Mouse (Mus musculus) left cerebral cortex, adult 2 months (tissue): ENCODE measurements at regions not wholly inside any gene's neighbourhood (a gene's known extent, or its start where the extent isn't known, plus 50 kb on each side); places are given as distances from the start of the nearest gene placed in this dataset.

ENCODE experiments used
- DNase-seq, 2 experiments: peaks; one replicate each; pipeline ENCODE4 v3.0.0; 2021 to 2022; ENCODE audit warnings: low spot score in 2 of 2, mixed read lengths in 1 of 2; ENCODE audit errors: extremely low spot score in 1 of 2
- H3K27ac ChIP-seq: fragments of 200-600 bp; 2 replicates; pipeline ENCODE4 v1.8.1; 2022
- H3K4me3 ChIP-seq: fragments of 200-600 bp; 2 replicates; pipeline ENCODE4 v1.8.1; 2022
- CTCF ChIP-seq: fragments of 200-600 bp; IDR thresholded peaks from 2 replicates; pipeline ENCODE4 v1.8.1; 2022; ENCODE audit warnings: antibody characterized with exemption, mild to moderate bottlenecking, moderate library complexity
- intact Hi-C: fragments of 180-260 bp; cut with DNase I; formaldehyde crosslinking; loops from one replicate; pipeline ENCODE4 v1.15.1; 2025

GRCm38 (mm10) chr14:36485499-36485898, 390.8 kb downstream of the 4930474N05Rik start:
- Histone ChIP-seq H3K4me3 (no peak overlapping the region), H3K27ac (no peak overlapping the region)
- no peak for DNase-seq
- intact Hi-C loops: no loop called here
- no peak for TF ChIP-seq CTCF

DNA sequence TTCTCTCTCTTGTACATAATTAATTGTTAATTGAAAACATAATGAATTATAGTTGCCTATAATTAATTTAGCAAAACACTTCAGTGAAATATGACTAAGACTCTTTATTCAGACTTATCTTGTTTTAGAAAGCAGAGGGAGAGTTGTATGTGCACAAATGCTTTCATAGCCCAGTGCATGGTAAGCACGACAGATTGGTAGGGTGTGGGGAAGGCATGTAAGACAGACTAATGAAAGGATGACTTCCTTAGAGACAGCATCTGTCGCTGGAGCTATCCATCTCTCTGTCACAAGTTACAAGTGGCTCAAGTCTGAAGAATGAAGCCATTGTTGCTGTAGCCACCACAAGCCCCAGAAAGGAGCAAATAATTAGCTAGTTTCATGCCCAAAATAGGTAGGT, 376.9 kb downstream of the 4930474N05Rik start:
- no peak for TF ChIP-seq CTCF
- Histone ChIP-seq H3K4me3 (no peak overlapping the region), H3K27ac (no peak overlapping the region)
- intact Hi-C loops: no loop called here
- DNase-seq: no peak

- DNase-seq: no peak
Measured at GRCm38 (mm10) chr14:36470362-36470761, 375.6 kb downstream of the 4930474N05Rik start.

DNA sequence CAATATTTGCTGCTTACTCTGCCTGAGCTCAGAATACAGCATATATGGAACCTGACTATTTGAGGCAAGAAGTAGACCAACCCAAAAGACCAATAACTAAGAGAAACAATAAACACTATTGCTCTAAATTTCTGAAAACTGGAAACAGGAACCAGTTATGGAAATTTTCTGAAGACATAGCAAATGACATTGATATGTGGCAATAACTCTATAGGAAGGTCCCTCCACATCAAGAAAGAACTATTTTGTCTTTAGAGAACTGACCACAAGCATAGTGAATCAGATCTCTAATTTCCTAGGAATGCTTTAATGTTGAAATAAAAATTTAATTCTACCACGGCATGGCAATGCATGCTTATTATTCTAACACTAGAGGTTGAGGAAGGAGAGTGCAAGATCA, 358.3 kb downstream of the 4930474N05Rik start:
- no peak for TF ChIP-seq CTCF
- intact Hi-C loops: no loop called here
- H3K27ac ChIP-seq: no peak overlapping the region

More at GRCm38 (mm10) chr14:36470362-36470761, 375.6 kb downstream of the 4930474N05Rik start:
- TF ChIP-seq CTCF: peak; percentile 28; the same call in 1 of the 2 replicates
- intact Hi-C loops: no loop called here
- no peak overlapping the region for H3K4me3 ChIP-seq
- no peak overlapping the region for H3K27ac ChIP-seq

DNA sequence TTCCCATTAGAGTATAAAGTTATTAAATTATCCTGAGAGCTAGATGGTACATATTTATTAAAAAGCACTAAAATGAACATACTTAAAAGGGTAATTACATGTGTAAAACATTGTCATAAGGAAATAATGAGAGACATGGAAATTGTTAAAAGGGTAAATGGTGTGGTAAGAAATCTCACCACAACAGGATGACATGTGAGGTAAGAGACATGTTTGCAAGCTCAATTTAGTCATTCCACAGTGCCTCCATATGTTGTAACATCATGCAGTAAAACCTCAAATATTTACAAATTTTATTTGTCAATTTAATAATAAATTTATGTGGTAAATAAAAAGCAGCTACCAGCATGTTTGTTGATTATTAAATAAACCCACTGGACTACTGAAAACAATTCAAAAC, 355.4 kb downstream of the 4930474N05Rik start:
- no peak for DNase-seq
- intact Hi-C loops: no loop called here
- Histone ChIP-seq H3K27ac (no peak overlapping the region), H3K4me3 (no peak overlapping the region)
- no peak for TF ChIP-seq CTCF

More for the DNA sequence above, 358.3 kb downstream of the 4930474N05Rik start:
- H3K4me3 ChIP-seq: no peak overlapping the region
- DNase-seq: no peak

DNA sequence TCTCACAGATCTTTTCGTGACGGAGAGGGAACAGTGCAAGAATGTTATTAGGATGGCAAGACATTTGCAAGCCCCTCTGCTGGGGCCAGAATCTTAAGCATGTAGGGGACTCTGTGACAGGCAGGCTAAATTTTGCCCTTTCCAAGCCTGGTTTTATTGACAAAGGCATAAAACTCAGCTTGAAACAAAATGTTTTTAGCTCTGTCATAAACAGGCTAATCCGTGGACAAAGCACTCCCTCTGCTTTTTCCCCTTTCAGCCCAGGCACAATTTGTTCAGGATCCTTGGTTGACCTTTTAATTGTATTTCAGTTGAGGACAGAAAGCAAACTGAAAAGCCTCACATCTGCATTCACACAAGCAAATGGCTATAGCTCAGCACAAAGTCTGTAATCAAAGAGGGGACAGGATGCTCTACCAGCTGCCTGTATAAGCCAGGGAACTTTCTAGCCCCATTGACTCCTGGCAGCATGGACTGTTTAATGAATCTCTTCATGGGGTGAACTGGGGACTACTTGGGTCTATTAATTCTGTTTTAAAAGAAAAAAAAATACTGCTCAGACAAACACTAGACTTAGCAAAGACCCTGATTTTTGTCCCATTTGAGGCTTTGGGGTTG, 320.0 kb downstream of the 4930474N05Rik start:
- no peak for DNase-seq
- Histone ChIP-seq H3K27ac (no peak overlapping the region), H3K4me3 (no peak overlapping the region)
- intact Hi-C loops: no loop called here
- TF ChIP-seq CTCF: no peak

DNA sequence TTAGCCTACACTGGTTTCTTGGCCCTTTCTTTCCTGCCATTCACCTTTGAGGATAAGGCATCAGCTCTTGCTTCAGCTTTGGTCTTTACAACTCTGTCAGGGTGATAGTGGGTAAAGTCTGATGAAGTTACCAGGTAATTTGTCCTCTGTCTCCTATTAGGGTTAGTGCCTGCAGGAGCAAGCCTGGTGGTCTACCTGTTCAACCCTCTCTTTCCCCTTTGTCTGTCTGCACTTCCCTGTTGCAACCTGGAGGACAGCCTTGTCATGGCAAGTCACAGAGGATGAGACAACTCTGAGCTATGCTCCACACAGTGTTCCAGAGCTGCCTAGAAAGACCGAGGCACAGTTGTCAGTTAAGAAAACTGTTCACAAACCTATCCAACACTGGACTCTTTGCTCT, 319.5 kb downstream of the 4930474N05Rik start:
- TF ChIP-seq CTCF: no peak
- no peak overlapping the region for H3K4me3 ChIP-seq
- intact Hi-C loops: no loop called here
- no peak overlapping the region for H3K27ac ChIP-seq
- no peak for DNase-seq
